Mouse (Mus musculus) erythroid progenitor cell, adult 5-6 weeks (primary cell): ENCODE data around the gene Uap1. TPM values are rescaled to one million over a fixed set of nuclear protein-coding genes. Genes with fewer than 3 reads are reported as not detected.

Experiments used
- ATAC-seq: replicated peaks from 2 replicates; pipeline ENCODE4 v1.8.0; 2016; ENCODE audit warnings: moderate number of reproducible peaks, mild to moderate bottlenecking, moderate TSS enrichment, inconsistent platforms; ENCODE audit not compliant: poor library complexity, low FRiP score, severe bottlenecking
- total RNA-seq, 2 experiments: library from RNA; stranded (forward) in 1 of 2; stranded (reverse) in 1 of 2; fragments of 150-400 nt in 1 of 2; fragments of 186-747, 209-891 nt in 1 of 2; gene quantifications; 2 replicates each; pipeline versions ENCODE4 v1.2.3 to v1.2.4; 2015 to 2017; ENCODE audit warnings: low replicate concordance in 2 of 2

Uap1 gene
- total RNA-seq, 2 experiments from 2014 or later, result 45.7 to 79.2 TPM

DNA sequence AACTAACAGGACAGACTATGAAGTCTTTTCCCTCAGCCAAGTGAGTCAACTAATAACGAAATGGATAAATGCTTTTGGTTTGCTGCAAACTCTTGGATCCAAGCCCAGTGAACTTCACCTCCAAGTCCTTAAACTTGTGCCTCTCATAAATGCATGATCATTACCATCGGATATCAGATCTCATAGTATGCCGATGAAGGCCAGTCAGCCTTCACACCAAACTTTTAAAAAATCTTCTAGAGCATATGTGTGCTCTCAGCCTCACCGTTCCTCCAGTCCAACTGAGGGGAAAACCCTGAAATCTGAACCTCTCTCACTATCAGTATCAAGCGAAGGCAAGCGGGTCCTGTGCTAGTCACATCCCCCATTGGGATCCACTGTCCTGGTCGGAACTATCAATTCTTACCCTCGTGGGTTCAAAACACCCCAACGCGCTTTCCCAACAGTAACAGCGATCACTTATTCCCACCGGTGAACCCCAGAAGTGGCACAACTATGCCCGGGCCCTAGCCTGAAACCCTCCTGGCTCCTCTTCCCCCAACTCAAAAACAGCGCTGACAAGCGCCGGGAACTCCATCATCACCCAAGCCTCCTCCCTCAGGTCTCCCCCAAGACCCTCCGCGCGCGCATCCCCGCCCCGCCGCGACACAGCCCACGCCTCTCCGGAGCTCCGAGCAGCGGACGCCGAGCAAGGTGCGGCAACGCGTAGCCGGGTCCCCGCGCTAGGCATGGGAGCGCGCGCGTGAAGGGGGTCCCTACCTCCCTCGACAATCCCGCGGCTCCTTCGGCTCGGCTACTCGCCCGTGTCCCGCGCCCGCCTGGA, 555 bp downstream of the Uap1 start:
- peak; percentile 42 for ATAC-seq

DNA sequence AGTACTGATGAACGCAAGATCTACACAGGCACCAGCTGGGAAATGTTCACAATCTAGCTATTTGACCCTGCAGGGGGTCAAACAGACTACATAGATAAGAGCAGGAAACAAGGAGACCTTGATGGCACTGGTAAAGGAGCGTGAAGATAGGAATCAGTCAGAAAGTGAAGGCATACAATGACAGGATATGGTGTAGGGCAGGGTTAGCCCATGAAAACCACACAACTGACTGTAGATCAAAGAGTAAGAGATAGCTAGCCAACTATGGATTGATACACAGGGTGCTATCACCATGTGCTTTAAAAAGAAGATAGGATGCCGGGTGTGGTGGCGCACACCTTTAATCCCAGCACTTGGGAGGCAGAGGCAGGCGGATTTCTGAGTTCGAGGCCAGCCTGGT, 7.0 kb downstream of the Uap1 start:
- no peak for ATAC-seq

DNA sequence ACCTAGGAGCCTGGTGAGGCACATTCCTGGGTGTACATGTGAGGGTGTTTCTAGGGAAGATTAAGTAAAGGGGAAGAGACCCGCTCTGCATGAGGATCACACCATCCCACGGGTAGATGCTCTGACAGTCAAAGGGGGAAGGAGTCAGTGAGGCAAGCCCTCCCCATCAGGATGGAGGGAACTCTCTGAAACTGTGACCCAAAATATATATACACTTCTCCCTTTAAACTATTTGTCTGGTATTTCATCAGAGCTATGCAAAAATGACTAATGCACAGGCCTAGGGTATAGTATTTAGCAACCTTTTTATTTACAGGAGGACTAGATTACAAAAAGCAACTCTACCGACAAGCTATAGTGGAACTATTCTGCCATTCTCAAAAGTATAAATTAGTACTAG, 9.8 kb downstream of the Uap1 start:
- no peak for ATAC-seq

DNA sequence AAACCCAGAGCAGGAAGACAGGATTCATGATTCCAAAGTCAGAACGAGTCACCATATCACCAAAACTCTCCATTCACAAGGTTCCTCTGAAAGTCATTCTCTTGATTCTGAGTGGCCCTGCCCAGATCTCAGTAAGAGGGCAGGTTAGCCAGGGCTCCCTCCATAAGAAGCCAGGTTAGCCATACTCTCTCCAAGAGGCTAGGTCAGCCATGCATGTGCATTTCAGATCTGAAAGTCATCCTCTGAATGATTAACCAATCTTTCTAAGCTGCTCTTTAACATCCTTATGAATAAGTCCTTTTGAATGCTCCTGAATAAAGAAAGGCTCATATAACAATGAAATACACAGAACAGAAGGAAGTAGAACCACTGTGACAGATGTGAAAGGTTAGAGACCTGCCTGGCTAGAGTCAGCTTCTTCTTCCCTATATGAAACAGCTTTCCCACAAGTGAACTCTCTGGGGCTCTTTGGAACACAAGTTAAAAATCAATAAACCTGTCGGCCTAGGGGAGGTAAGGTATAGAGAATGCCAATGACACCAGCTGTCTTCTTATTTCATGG, 10.6 kb downstream of the Uap1 start:
- ATAC-seq, result no peak

DNA sequence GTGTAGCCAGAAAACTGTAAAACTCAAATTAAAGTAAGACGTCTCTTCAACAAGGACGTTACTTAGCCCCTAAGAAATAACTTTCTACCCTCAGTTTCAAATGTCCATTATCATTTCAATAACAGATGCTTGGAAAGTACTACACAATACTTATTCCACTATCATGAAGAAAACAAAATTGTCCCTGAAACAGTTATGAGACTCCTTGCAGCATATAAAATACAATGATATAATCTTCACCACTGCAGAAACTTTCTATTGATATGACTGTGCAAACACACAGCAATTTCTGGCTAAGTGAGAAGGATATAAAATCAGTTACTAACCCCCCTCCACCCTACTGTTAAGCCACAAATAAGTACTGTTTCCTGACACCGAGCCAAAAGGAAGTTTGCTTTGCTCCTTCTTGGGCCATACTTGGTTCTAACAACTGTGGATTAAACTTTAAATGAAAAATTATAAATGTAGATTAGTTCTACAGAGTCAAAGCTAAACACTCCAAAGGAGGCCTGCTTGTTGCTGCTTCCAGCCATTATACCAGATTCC, 11.3 kb downstream of the Uap1 start:
- ATAC-seq, result no peak

DNA sequence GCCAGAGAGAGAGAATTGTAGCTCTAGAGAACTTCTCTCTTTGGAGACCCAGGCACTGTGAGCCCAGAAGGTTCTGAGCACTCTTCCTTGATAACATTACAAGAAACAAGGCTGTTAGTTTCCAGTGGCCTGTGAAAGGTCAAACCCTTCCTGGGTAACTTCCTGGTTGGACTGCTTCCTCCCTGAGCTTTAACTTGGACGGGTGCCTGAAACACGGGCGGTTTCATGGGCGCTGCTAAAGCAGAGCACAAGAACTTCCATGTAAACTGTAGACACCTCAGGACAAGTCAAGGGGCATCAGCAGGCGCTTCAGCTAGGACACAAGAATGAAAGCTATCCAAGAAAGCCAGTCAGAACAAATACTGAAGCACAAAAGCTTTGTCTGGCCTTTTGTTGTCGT, 12.9 kb downstream of the Uap1 start:
- ATAC-seq, result no peak

DNA sequence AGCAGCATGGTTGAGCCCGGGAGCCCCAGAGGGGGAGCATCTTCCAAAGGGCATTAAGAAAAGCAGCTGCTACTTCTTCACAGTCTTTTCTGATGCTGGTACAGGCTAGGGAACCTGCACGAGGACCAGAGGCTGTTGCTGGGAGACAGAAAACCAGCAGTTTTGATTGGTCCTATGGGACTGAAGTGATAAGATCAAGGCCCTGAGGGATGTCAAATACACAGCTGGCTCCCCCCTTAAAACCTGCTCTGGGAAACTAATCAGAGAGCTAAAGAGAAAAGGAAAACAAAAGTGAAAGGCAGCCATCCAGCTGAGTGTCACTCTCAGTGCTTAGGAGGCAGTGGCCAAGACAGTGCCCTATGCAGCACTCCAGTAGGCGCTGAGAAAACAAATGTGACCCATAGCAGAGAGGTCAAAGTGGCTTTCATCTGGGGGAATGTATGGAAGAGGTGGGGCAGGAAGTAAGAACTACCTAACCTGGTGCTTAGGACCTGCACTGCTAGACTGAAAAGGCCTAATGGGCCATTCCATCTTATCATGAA, 14.3 kb downstream of the Uap1 start:
- no peak for ATAC-seq

DNA sequence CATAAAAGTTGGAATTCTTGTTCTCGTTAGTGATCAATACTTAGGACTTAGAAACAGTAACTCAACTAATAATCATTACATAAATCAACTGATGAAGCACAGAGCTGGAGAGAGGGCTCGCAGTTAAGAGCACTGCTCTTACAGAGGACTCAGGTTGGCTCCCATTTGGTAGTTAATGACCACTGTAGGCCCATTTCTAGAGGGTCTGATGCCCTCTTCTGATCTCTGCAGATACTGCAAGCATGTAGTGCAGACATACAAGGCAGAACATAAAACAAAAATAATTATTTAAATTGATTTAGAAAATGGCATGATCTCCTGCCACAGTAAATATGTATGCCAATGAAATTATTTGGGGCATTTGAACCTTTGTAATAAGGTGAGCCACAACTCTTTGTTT, 15.1 kb downstream of the Uap1 start:
- no peak for ATAC-seq

DNA sequence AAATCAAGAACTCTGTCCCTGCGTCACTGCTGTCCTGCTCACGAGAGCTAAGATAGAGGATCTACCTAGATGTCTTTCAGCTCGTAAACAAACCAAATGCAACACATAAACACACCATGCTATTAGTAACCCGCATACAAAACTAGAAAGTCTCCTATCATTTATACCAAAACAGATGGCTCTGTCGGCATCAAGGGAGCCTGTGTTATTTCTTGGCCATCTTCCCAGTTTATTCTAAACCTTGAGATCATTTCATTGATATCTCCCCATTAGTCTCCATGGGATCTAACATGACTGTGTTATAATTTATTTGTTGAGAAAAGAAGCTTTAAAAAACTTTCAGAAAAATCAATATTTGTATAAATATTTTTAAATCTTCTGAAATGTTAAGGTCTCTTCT, 19.0 kb downstream of the Uap1 start:
- ATAC-seq, result no peak

DNA sequence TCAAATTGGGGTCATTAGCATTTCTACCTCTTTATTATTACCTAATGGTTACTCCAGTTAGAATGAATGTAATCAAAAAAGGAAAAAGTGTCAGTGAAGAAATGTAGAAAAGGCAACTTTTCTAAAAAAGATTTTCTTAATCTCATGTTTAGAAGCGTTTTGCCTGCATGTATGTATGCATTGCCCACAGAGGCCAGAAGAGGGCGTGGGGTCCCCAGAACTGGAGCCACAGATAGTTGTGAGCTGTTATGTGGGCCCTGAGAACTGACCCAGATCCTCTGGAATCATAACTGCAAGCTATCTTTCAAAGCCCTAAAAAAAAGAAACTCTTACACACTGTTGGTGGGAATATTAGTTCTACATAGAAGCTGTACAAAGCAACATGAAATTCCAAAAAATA, 19.5 kb downstream of the Uap1 start:
- no peak for ATAC-seq

DNA sequence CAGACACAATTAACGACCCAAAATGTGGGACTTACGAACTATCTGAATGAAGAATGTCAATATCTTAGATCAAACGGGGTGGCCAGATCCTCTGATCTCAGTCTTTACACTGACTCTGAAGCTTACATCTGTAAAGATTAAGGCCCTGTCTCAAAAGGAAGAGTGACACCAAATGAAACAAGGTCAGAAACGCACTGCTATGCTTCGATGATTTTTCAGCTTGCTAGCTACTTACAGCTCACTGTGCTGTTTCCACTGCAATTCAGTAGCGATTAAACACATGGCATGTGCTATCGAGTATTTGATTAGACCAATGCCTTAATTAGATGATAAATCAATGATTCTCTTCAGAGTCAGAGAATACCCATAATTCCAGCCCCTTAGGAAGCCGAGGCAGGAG, 20.8 kb downstream of the Uap1 start:
- no peak for ATAC-seq

DNA sequence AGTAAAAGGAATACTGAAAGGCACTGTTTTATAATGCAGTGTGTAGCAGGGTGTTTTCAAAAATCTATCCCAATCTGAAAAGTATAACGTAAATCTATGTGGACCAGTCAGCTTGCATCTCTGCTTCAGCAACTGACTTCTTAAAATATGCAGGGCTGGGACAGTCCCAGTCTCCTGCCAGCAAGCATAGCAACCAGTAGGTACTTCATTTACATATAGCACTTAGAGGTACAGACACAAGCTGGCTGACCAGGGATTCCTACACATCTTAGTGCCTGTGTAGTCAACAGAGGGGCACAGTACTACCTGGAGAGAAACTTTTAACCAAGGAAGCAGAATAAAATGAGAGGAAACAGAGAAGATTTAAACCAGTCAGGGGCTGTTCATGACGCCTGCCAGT, 22.2 kb downstream of the Uap1 start:
- ATAC-seq, result no peak

DNA sequence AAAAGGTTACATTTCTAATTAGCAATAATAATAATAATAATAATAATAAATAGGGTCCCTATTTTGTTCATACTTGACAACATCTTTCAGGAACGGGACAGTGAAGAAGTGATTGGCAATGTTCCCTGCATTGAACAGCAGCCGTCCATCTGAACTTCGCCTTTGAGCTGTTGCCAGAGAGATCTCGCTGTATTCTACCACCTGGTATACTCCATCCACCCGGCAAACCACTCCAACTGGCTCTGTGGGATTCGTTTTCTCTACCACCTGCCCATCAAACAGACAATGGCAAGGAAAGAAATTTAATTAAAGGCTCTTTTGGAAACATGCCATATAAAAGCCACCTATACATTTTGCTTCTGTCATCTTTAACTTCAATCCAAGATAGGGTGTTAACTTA, 23.9 kb downstream of the Uap1 start:
- no peak for ATAC-seq

DNA sequence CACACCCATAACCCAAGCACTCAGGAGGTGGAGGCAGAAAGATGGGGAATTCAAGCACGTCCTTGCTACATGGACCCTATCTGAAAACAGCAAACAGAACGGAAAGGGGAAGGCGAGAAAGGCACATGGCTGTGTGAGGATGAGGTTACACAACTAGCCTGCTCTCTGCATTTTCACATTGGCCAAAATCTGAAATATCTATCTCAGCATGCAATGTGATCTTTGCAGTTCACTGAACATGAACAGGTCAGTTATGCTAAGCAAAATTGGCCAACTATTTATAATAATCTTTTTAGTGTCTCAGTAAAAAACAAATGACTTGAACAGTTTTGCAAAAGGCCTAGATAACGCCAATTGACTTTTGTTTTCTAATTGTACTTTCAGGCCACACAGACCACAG, 25.0 kb downstream of the Uap1 start:
- ATAC-seq, result no peak

DNA sequence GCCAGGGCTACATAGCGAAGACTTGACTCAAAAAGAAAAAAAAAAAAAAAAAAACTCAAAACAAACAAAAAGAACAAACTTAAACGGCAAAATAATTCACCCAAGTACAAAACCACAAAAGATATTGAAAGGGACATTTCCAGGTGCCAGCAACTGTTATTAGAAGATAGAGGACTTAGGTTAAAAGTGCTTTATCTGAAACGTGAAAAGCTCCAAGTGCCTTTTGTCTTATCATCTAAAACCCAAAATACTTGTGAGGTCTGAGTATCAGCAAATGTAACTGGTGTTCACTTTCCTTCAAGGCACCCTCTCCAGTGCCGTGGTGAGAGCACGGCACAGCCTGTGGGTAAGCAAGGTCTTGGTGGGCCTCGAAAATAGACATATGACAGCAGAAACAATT, 26.2 kb downstream of the Uap1 start:
- ATAC-seq, result peak; percentile 46

DNA sequence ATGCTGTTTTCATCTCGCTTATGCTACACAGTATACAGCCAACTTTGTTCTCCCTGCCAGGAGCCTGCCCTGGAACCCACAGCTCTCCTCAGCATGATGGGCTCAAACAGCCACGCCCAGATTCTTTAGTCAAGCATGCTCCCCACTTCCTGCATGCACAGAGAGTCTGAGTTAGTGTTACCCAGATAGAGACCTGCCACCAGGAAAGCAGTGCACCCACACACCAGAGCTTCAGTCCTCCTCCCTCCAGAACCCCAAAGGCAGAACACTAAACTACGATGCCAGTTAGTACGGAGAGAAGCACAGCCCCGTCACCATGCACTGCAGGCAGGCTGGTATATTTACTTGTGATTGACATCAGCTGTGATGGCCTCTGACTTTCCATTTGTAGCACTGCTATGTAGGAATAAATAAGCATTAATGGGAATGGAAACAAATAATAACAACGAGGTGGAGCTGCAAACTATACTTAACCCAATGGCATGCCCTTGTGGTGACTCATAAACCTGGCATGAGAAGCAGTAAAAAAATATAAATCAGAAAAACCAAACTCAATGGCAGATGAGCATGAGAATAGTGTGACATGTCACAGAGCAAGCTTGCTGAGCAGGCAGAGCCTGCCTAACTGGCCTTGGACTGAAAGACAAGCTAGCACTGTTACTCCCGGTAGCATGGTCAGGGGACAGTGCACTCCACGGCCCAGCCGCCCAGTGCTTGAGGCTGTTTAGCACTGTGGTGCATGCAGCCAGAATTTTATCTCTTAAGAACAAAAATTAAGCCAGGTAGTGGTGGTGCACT, 26.9 kb downstream of the Uap1 start:
- ATAC-seq, result peak; percentile 70; the same call in 1 of the 2 replicates

DNA sequence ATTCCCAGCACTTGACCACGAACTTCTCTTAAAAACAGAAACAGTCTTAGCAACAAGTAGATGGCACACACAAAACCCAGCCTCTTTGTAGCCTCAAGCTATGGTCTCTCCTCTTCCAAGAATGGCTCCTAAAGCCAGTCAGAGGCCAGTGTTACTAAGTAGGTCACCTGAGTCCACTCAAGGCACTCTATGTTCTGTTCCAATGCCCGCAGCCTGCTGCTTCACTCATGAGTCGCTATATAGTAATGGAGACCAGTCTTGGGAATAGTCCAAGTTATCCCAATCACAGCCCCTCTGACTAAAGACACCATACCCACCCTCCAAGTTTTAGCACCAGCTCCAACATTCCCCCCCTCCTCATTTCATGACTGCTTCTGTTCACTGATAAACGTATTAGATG, 29.2 kb downstream of the Uap1 start:
- ATAC-seq, result no peak

DNA sequence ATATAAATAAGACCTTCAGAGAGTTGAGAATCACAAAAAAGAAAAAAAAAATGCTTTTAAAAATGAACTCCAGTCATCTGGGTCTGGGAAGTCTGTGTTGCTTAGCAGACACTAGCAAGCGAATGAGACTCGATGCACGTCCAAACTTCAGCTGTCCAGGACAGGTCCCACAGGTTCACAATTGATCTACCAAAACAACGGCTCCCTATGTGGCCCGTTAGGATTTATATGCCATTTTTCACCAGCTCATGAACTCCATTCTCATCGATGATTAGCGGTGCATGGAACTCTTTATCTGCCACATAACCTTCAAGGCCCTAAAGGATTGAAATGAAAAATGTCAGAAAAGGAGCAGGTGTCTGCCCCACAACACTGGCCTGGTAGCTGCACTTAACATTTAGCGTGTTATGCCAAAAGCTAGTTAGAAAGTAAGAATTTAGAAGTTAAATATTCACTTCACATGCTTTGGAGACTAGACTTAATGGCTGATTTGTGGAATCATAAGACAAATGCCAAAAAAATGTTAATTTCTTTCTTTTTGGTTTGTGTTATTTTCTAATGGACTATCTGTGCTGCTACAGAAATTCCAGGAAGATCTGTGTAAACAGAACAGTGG, 32.4 kb downstream of the Uap1 start:
- ATAC-seq, result no peak

DNA sequence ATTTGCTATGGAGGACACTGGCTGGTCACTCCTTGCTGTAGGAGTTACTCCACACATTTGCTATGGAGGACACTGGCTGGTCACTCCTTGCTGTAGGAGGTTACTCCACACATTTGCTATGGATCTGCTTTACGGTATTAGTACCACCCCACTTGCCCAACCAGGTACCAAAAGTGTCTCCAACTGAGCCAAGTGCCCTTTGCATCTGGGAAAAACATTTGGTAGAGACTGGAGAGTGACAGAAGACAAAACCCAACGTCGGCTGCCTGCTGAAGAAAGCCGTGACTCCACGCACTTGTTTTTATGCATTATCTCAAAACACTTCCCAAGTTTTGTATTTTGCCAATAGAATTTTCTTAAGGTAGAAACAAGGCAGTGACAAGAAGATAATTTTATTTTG, 33.1 kb downstream of the Uap1 start:
- ATAC-seq, result no peak
